Mouse (Mus musculus) left cerebral cortex, adult 9 months (tissue): ENCODE results near the gene Ccdc106.
"Not testable (repeated sequence)": the region's sequence is repeated elsewhere in the genome, so short reads cannot be mapped to it uniquely, and the experiment has no call there.

Experiments
- DNase-seq, 2 experiments: peaks; one replicate each; pipeline ENCODE4 v3.0.0; 2022; ENCODE audit warnings: low spot score in 2 of 2

The Ccdc106 gene

DNA sequence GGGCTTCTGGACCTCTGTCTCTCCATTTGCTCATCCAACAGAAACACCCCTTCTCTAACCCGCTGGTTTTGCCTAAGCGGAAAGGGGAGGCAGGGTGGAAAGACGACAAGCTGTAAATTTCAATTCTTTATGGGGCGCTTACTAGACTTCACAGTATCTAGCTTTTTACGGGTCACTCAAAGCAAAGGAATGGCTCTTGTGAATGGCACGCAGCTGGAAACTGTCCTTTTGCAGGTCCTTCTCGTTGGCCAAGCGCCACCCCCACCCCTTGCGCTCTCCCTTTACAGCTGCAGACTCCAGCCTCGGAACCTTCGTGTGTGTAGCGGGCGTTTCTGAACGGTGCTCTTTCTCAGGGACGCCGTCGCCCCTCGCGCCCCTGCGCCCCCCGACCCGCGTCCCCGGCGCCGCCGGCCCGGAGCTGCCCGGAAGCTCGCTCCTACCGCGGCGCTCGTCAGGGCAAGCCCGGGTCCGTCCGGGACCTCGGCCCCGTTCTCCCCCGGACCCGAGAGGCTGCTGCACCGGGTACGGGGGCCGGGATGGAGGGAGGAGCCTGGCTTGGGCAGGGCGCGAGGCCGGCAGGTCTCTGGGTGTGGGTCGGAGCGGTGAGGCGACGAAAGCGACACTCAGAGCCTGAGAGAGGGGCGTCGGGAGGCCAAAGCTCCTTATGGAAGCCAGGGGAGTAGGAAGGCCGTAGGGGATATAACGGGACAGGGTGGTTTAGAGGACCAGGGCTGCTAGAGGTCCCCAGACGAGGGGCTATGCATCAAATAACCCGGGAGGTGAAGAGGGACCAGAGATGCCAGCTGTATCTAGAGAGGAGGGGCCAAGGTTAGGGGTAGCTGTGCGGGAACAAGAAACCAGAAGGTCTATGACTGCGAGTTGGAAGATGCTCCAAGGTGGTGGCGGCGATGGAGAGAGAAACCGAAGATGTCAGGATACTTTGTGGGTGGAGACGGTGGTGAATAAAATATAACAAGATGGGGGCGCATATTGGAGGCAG is 31.1 kb downstream of the Ccdc106 start, which contains the start of gene Zfp580:
Gene Zfp580 (plus strand): TSS at position 346 of the 1,000 bp plus-strand sequence.
- DNase-seq, result peak in 1 of 2 experiments; percentile 65

DNA sequence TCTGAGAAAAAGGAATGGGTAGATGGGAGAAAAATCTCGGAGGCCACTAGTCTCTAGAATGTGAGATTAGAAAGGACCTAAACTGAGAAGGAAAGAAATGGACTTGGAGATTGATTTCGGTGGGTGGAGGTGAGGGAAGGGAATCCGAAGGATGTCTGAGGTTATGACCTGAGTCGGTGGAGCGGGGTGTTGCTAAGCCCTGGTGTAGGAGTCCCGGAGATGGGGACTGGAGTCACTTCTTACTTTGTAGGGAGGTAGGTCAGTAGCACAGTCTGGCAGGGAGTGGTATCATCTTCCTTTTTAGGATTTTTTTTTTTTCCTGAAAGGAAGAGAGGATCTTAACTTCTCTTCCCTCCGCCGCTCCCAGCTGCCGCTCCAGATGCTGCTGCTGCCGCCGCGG is 32.1 kb downstream of the Ccdc106 start:
- DNase-seq, result no peak

DNA sequence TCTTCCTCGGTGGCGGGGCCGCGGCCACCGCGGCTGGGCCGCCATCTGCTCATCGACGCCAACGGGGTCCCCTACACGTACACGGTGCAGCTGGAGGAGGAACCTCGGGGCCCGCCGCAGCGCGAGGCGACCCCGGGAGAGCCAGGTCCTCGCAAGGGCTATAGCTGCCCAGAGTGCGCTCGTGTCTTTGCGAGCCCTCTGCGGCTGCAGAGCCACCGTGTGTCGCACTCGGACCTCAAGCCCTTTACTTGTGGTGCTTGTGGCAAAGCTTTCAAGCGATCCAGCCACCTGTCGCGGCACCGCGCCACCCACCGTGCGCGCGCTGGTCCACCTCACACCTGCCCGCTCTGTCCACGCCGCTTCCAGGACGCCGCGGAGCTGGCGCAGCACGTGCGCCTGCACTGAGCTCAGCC is 32.6 kb downstream of the Ccdc106 start:
- DNase-seq, result no peak

DNA sequence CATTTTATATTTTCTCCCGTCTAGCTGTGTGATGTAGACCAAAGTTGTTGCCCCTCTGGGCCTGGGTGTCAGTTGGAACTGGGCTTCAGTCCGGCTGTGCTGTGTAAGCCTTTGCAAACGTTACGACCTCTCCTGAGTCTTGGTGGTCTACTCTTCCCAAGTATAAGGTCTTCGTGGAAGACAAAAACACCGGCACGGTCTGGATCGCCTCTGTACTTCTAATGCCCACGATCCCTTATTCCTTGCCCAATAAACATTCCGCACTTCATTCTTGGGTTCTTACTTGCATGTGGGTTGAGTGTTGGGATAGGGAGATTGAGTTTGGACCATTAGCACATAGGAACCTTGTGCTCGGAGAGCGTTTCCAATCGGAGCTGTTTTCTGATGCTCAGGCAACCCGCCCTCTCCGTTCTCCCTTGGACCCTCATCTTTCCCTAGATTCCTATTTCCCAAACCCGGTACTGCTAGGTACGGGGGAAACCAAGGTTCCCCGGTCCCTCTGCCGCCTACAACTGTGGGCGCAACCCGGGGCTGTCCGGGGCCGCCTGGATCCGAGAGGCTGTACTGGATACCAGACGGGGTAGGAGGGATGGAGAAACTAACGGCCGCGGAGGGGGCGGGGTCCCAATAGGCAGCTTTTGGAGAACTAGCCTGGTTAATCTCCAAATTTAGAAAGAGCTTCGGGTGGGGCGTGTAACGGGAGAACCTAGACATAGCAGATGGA is 33.3 kb downstream of the Ccdc106 start:
- no peak for DNase-seq

DNA sequence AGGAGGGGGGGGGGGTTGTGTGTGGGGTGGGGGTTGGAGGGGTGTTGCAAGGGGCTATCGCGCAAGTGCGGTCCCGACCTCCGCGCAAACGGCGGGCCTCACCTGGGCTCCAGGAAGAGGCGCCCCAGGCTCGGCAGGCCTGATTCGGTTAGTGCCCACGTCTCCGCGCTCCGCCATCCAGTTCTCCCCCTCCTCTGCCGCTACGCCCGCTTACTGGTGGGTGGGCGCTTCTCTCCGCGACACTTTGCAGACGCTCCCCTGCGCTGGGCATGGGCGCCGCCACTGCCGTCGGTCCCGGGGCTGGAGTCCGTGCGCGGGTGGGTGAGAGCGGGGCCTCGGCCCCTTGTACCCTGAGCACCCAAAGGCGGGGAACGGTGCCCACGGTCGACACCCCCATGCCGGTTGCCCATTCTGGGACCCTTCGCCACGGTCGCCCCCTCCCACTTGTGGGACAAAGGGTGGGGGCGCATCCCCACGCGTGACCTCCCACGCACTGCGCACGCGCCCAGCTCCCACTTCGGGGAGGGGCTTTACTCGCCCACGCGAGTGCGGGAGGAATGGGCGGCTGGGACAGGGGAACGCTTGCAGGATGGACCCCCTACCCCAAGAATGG is 36.4 kb downstream of the Ccdc106 start:
- no peak for DNase-seq

DNA sequence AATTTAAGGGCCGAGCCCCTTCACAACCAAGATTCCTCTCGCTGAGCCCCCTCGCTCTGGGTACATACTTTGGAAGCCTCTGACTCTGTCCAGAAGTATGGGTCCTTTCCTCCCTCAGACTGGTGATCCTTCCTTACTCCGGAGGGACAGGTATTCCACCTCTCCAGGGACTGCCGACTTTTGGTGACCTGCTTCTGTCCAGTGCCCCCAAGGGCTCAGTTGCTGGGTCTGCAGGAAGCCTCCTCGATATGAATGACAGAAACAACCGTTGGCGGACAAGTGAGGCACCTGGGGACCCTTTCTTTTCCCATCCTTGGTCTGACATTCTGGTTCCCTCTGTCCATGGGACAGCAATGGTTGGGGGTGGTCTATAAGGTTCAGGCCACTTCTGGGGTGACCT is 37.0 kb downstream of the Ccdc106 start:
- DNase-seq, result no peak

DNA sequence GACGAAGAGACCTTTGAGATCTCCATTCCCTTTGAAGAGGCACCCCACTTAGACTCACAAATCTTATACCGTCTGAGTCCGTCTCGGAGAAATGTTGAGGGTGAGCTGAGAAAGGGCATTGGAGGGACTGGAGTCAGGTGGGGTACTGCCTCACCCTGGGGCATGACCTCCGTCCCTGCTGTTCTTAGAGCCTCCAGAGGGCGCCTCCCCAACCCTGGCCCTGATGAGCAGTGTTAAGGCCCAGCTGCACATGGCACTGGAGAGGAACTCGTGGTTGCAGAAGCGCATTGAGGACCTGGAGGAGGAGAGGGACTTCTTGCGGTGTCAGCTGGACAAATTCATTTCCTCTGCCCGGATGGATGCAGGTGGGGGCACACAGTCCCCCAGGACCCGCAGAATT is 37.5 kb downstream of the Ccdc106 start:
- DNase-seq, result no peak

DNA sequence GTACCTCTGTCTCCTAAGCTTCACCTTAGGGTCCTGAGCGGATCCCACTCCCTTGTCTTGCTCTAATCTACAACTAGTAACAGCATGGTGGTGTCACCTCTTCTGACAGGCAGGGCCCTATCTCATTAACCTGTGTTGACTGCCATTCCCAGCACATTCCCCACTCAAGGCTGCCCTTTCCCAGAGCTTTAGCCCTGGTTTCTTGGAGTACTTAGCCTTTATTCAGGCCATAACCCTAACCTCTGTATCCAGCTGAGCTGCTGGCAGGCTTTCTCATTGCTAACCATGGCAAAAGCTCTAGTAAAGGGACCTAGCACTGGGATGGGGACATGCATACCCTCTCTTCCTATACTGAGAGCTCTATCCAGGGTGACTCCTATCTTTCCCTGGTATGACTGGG is 38.3 kb downstream of the Ccdc106 start:
- DNase-seq, result no peak

DNA sequence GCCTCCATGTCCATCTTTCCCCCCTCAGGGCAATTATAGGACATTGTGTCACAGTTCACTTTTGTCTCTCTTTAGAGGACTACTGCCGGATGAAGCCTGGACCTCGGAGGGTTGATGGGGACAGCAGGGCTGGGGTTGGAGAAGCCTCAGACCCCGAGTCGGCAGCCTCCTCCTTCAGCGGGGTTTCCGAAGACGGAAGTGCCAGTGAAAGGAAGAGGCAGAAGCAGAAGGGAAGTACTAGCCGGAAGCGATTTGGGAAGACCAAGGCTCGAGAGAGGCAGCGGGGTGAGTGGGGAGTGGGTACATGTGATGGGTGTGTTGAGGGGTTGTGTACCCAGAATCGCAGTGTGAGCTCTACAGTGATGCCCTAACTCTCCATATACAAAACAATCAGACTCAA is 39.1 kb downstream of the Ccdc106 start:
- no peak for DNase-seq

DNA sequence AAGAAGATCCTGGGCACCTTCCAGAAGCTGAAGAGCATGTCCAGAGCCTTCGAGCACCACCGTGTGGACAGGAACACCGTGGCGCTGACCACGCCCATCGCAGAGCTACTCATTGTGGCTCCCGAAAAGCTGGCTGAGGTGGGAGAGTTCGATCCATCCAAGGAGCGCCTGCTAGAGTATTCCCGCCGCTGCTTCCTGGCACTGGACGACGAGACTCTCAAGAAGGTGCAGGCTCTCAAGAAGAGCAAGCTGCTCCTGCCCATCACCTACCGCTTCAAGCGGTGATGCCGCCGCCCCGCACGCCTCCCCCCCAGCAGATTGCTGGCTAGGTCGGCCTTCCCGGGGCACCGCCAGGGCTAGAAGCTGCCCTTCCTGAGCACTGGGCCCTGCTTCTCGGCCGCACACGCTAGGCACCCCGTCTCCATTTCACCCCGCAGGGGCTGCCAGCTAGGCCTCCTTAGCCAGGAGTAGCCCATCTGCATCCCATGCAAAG is 39.9 kb downstream of the Ccdc106 start:
- peak in 1 of 2 experiments; percentile 81 for DNase-seq

DNA sequence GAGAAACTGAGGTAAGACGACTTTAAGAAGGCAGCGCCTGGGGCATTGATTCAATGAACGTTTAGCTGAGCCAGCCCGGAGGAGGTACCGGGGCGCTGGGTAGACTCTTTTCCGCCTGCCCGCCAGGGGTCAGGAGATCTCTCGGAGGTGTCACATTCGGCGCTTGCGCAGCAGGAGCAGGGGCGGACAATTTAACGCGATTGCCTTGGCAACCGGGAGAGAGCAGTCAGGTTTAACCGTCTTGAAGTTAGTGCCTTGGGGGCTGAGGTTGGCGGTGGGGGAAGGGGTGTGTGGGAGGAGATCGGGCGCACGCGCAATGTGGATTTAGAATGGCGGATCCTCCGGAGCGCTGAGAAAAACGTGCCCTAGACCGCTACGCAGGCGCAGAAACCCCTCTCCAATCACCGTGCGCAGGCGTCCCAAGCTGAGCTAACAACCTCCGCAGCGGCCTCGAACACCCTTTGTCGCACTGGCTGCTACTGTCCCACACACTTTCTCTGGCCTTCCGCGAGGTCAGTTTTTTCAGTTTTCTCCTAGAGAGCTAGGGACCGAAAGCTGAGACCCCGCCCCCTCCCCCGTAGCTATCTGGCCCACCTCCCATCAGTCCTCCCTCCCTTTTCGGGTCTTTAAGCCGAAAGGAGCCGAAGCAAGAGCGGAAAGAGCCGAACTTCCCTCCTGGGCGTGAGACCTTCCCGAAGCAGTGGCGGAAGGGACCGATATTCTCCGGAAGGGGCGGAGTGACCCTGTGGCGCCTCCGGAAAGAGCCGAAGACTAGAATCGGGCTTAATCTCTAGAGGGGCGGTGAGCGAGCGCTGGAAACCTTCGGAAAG is 40.8 kb downstream of the Ccdc106 start:
- DNase-seq, result peak; percentile 96 to 99

DNA sequence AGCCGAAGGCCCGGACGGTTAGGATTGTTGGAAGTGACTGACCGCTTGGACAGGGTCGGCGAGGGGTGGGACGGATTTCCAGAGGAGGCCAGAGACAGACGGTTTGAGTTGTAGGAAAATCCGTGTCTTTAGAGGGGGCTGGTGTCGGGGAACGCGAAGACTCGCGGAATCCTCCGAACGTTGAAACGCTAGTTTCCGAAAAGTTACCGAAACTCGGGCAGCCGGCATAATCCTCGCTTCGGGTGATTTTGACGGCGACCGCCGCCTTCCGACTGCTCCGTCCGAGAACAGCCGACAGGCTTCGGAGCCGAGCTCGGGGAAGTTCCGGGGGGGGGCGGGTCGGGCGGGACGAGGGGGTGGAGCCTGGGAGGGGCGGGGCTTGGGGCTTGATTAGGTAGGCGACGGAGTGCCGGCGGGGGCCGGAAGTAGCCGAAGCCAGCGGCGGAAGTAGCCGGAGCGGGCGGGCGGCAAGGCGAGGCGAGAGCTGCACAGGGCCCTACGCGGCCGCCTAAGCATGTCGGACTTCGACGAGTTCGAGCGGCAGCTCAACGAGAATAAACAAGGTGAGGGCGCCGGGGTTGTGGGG is 41.5 kb downstream of the Ccdc106 start, which contains the start of gene U2af2:
Gene U2af2 (plus strand): TSS at position 370 of the 586 bp plus-strand sequence.
- peak; percentile 82 to 87 for DNase-seq

DNA sequence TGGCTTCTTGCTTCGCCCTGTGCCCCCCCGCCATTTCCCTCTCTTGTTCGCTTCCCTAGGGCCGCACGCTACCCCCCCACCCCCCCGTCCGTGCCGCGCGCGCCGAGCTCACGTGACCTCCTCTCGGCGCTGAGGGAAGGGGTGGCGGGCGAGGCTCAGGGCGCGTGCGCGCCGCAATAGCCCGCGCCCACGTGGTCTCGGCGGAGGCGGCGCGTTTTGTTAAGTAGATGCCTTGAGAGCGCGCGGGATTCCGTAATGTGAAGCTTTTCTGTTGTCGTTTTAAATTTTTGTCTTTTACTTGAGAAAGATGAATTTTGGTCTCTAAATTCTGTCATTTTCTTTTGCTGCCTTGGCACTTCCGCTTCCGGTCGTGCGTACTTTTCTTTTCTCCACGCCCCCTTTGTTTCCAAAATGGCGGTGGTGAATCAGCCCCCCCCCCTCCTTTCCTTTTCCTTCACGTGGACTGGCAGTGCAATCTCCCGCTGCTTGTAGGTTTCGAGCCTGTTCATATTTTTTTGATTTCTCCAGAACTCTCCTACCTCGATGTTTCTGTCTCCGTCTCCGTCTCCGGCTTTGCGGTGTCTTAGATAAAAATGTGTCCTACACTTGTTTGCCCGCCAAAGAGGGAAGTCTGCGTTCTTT is 42.1 kb downstream of the Ccdc106 start:
- no peak for DNase-seq

DNA sequence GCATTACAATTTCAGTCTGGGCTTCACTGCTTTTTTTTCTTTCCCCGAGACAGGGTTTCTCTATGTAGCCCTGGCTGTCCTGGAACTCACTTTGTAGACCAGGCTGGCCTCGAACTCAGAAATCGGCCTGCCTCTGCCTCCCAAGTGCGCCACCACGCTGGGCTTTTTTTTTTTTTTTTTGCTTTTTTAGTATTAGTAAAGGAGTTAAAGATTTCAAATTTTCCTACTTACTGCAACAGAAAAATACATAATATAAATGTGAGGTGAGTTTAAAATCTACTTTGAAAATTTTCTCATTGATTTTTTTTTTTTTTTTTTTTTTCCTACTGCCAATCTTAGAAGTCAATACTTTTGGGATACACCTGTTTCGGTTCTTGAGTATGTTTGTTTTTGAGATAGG is 44.5 kb downstream of the Ccdc106 start:
- DNase-seq, result no peak

DNA sequence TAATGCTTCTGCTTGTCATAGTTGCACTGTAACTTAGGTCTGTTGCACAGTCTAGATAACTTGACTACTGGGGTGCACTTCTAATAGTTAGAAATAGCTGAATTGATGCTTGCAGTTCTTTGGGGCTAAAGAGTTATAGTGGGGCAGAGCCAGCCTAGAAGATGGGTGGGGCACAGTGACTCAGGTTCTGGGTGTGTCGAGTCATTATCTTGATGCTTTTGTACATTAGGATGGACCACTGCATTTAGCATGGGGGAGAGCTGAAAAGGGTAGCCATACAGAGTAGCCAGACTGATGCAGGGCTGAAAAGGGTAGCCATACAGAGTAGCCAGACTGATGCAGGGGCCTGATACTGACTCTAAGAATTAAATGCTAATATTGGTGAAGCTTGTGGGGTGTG is 53.2 kb downstream of the Ccdc106 start:
- no peak for DNase-seq

DNA sequence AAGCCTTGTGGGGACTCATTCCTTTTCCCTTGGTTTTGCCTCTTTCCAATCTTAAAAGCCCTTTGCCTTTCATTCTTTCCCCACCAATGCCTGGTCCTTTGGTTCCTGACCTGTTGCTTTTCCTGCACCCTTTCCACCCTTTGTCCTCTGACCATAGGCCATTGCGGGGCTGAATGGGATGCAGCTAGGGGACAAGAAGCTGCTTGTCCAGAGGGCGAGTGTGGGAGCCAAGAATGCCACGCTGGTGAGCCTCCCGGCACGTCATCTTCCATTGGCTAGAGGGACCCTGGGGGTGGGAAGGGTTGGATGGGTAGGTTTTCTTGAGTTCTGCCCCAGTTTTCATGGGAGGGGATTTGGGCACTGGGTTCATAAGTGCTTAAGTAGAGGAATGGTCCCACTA is 54.6 kb downstream of the Ccdc106 start:
- no peak for DNase-seq

DNA sequence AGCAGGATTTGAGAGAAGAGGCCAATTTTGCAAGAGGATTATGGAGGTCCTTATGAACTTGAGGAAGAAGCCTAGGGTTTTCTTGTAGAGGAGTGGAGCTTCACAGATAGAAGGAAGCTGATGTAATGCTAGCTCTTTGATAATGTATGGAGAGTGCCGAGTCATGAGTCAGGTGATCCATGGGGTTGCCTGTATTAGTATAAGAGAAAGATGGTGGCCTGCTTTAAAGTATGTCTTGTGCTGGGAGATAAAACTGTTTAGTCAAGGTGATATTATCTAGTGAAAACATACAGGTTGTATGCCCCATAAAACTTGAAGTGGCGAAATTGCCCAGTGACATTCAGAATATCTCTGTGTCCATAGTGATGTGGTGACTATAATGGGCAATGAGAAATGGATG is 56.6 kb downstream of the Ccdc106 start:
- DNase-seq, result no peak

DNA sequence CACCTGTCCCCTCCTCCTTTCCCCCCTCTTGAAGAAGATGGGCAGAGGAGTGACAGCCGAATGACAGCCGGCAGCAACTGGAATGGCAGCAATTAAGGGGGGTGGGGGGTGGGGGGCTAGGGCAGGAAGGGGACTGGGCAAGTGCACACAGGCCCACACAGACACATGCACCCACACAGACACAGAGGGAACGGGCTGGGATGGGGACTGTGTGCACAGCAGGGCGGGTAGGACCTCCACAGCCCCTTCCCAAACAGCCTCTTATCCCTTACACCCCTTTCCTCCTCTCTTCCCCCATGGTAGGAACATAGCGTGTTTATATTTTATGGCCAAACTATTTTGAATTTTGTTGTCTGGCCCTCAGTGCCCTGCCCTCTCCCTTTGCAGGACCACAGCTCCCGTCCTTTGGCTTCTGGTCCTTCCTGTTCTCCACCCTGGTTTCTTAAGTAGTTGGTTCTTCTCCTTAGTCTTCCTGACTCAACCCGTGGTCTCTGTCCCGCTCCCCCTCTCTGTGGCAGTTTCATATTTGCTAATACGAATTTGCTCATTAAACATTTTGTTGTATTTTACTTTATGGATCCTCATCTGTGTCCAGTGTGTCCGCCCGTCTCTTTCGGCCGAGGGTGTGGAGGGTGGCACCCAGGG is 59.1 kb downstream of the Ccdc106 start:
- DNase-seq, result not testable (repeated sequence)

DNA sequence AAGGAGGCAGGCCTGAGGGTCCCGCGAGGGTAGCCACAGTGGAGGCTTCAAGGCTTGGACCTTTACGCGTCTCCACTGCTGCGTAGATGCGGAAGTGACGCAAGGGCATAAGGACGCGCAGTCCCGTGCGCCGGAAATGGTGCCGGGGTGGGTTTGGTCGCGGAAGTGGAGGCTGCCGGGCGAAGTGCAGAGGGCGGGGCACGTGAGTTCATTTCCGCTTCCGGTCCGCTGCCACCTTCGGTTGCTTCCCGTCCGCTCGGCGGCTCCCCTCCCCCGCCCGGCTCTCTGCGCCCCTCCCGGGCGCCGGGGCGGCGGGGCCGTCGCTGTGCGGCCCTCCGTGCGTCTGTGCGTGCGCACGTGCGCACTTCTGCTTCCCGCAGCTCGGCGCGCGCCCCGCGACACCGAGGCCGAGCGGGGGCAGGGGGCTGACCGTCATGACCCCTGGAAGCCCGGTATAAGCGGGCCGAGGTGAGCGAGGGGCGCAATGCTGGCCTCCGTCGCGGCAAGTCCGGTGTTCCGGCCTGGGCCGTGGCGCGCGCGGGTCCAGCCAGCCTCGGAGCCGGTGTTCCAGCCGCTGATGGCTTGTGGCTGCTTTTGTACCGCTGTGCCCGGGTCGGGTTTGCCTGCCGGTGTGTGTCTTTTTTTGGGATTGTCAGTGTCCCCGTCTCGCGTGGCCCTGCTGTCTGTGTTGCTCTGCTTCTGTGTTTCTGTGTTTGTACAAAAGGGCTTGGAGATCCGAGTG is 59.8 kb downstream of the Ccdc106 start, which contains the start of gene Epn1:
Gene Epn1 (plus strand): TSS at position 226 of the 742 bp plus-strand sequence.
- peak; percentile 88 to 97 for DNase-seq
